Mouse (Mus musculus) heart, embryonic 13.5 days (tissue): ENCODE data around the gene Rplp2. TPM values are rescaled to one million over a fixed set of nuclear protein-coding genes. Genes with fewer than 3 reads are reported as not detected.

Experiments
- ATAC-seq: fragments of 200-750 bp; cut with Nextera tagmentation; 2 replicates; pipeline ENCODE4 v1.8.0; 2017; ENCODE audit warnings: moderate TSS enrichment; ENCODE audit not compliant: insufficient number of reproducible peaks, low FRiP score, low TSS enrichment; ENCODE audit errors: extremely low read depth
- H3K27ac ChIP-seq: fragments of 300-500 bp; sonication (generic); replicated peaks from 2 replicates; pipeline ENCODE4 v1.5.1; 2015; ENCODE audit warnings: moderate library complexity, mild to moderate bottlenecking, inconsistent platforms
- H3K27me3 ChIP-seq: fragments of 300-500 bp; sonication (generic); replicated peaks from 2 replicates; pipeline ENCODE4 v1.6.1; 2015; ENCODE audit warnings: mild to moderate bottlenecking, inconsistent platforms
- H3K36me3 ChIP-seq: fragments of 300-500 bp; sonication (generic); 2 replicates; pipeline ENCODE4 v1.6.1; 2015; ENCODE audit warnings: mild to moderate bottlenecking, inconsistent platforms
- H3K4me1 ChIP-seq: fragments of 300-500 bp; sonication (generic); 2 replicates; pipeline ENCODE4 v1.6.1; 2015; ENCODE audit warnings: inconsistent platforms
- H3K4me2 ChIP-seq: fragments of 300-500 bp; sonication (generic); 2 replicates; pipeline ENCODE4 v1.6.1; 2015; ENCODE audit warnings: inconsistent platforms, mild to moderate bottlenecking, moderate library complexity
- H3K4me3 ChIP-seq: fragments of 300-500 bp; sonication (generic); 2 replicates; pipeline ENCODE4 v1.5.1; 2015; ENCODE audit warnings: moderate library complexity, mild to moderate bottlenecking, inconsistent platforms
- H3K9ac ChIP-seq: fragments of 300-500 bp; sonication (generic); 2 replicates; pipeline ENCODE4 v1.6.1; 2015; ENCODE audit warnings: inconsistent platforms, mild to moderate bottlenecking, moderate library complexity
- H3K9me3 ChIP-seq: fragments of 300-500 bp; sonication (generic); 2 replicates; pipeline ENCODE4 v1.6.1; 2016; ENCODE audit warnings: inconsistent platforms
- WGBS: fragments of 180-500 bp; shearing (Covaris S2); methylation state at CpG from one replicate; pipeline ENCODE4 v1.1.7; 2015; ENCODE audit warnings: mixed read lengths; 5-methylcytosine and 5-hydroxymethylcytosine counted together
- polyA plus RNA-seq: library from polyadenylated mRNA; unstranded; fragments of >200 nt; fragmentation: Nextera tagmentation; extraction: Ambion mirVana; gene quantifications from 2 replicates; pipeline ENCODE4 v1.2.1, GENCODE M21; 2015

Rplp2 gene
- polyA plus RNA-seq, 1 experiment from 2014 or later, result 874 TPM

DNA sequence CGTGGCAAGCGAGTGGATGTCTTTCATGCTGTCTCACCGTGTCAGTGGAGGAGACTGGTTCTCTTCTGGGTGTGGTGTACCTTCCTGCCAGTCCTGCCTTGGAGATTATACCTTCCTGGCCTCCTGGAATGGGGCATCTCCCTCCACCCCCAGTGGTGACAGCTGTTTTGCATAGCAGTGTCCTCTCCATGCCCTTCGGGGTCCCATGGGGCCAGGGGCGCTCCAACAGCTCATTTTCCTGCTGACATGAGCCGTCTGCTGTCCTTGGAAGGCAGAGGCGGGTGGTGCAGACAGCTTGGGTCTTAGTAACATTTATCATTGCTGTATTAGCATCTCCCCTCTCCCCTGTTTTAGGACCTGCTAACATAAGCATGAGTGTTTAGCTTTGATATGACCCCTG lies 40.0 kb downstream of the Rplp2 start:
- Histone ChIP-seq H3K9me3 (no peaks in the 10 kb centered on the region), H3K27ac (no peak overlapping the region), H3K36me3 (peaks cover 35% of the 10 kb centered on the region), H3K27me3 (peaks cover 11% of the 10 kb centered on the region), H3K4me3 (no peak overlapping the region), H3K4me1 (peaks cover 20% of the 10 kb centered on the region), H3K9ac (no peak overlapping the region), H3K4me2 (no peak overlapping the region)
- 62% methylated on average over 7 of the region's 7 CpGs for WGBS
- no peak for ATAC-seq

DNA sequence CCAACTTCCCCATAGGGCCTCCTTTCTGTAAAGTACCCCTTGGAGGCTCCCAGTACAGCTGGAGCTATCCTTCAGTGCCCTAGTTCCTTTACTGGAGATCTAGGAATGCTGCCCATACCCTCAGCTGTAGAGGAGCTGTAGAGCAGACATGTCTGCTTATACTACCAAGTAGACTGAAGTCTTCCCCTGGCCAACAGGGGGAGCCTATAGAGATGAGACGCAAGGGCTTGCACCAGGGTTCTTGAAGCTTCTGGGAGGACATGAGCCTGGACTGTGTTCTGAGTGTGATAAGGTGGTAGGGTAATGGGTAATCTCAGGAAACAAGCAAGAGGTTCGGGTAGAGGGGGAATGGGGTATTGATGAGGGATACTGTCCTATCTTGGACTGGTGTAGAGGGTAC lies 44.0 kb downstream of the Rplp2 start:
- no peak overlapping the region for H3K4me2 ChIP-seq
- 64% methylated on average over 2 of the region's 2 CpGs for WGBS
- H3K9ac ChIP-seq, result no peak overlapping the region
- H3K27me3 ChIP-seq, result no peaks in the 10 kb centered on the region
- H3K4me1 ChIP-seq, result 0 out of 2 replicates have a peak, but pooled peaks cover 3% of the 10 kb centered on the region
- no peak overlapping the region for H3K4me3 ChIP-seq
- peaks cover 64% of the 10 kb centered on the region for H3K36me3 ChIP-seq
- ATAC-seq, result no peak
- no peak overlapping the region for H3K27ac ChIP-seq
- H3K9me3 ChIP-seq, result no peaks in the 10 kb centered on the region

DNA sequence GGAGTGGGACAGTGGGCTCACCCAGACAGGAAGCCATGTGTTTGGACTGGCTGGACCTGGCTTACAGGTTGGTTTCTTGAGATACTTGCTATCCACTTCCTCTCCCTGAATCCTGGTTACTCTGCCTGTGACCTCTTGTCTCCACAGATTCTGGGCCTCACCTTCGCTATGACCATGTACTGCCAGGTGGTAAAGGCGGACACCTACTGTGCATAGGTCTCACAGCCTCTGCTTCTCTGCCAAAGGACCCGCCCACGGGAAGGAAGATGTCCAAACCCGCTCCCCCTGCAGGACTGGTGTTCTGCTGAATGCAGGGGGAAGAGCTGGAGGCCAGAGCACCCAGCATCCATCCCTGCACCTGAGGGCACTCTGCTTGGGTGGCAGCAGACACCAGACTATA lies 45.6 kb downstream of the Rplp2 start:
- Histone ChIP-seq H3K36me3 (peaks cover 54% of the 10 kb centered on the region), H3K4me1 (peaks cover 10% of the 10 kb centered on the region), H3K9ac (no peak overlapping the region), H3K27ac (no peak overlapping the region), H3K4me2 (no peak overlapping the region), H3K9me3 (no peaks in the 10 kb centered on the region), H3K27me3 (no peaks in the 10 kb centered on the region), H3K4me3 (no peak overlapping the region)
- no peak for ATAC-seq
- 72% methylated on average over 5 of the region's 5 CpGs for WGBS

DNA sequence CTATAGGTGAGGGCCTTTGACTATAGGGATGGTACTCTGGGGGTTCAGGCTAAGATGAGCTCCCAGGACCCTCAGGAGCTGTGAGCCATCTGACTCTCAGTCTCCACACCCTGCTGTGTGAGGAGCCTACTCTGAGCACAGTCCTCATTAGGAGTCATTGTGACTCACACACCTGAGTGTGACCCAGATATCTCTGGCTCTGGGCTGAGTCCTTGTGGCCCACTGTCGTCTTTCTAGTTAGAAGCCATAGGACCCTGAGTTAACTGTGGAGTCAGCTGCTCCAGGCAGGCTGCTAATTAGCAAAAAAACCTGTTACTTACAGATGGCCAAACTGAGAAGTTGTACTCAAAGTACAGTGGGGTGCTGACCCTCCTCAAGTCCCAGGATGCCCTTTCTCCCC lies 46.6 kb downstream of the Rplp2 start:
- no peak for ATAC-seq
- H3K36me3 ChIP-seq, result peaks cover 53% of the 10 kb centered on the region

DNA sequence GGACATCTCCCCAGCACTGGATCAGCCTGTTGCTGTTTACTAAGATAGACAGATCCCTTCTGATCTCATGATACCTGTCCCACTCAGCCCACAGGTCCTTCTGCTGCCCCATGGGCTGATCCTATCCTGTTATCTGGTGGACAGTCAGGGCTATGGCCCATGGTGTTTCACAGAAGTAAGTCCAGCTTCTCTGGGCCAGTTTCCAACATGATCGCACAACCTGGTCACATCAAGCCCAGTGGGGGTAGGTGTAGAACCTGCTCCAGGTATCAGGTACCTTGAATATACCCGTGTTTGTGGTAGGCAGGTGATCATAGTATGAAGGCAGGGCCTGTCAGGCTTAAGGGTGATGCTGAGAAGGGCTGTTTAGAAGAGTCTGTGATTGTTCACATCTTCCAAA lies 48.2 kb downstream of the Rplp2 start:
- Histone ChIP-seq H3K27me3 (no peaks in the 10 kb centered on the region), H3K9me3 (no peaks in the 10 kb centered on the region), H3K4me2 (no peak overlapping the region), H3K27ac (no peak overlapping the region), H3K9ac (no peak overlapping the region), H3K4me3 (no peak overlapping the region), H3K4me1 (peaks cover 25% of the 10 kb centered on the region), H3K36me3 (peaks cover 67% of the 10 kb centered on the region)
- no peak for ATAC-seq
- WGBS, result 85% methylated on average over 2 of the region's 2 CpGs

More for the DNA sequence above, 46.6 kb downstream of the Rplp2 start:
- Histone ChIP-seq H3K4me3 (no peak overlapping the region), H3K4me1 (peaks cover 17% of the 10 kb centered on the region), H3K27ac (no peak overlapping the region), H3K9me3 (no peaks in the 10 kb centered on the region), H3K4me2 (no peak overlapping the region), H3K27me3 (no peaks in the 10 kb centered on the region), H3K9ac (no peak overlapping the region)
- 63% methylated on average over 1 of the region's 1 CpGs for WGBS

DNA sequence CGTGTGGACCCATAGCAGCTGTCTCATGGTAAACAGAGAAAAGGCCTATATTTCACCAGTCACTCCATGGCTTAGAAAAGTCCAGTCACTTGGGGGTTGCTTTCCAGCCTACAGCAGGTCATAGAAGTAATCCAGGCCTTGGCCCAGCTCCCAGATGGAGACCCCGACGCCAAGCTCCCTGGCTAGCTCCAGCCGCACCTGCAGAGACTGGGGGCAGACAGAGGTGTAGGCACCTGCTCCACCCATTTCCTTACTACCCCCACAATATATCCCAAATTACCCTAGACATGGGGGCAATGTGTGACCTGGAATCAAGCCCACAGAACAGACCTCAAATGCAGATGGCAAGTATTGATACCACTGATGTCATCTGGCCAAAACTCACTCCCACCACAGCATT lies 48.8 kb downstream of the Rplp2 start:
- Histone ChIP-seq H3K9ac (no peak overlapping the region), H3K36me3 (peaks cover 64% of the 10 kb centered on the region), H3K9me3 (no peaks in the 10 kb centered on the region), H3K4me3 (no peak overlapping the region), H3K27me3 (no peaks in the 10 kb centered on the region), H3K4me1 (peaks cover 27% of the 10 kb centered on the region), H3K27ac (no peak overlapping the region), H3K4me2 (no peak overlapping the region)
- ATAC-seq, result no peak
- 72% methylated on average over 4 of the region's 4 CpGs for WGBS

DNA sequence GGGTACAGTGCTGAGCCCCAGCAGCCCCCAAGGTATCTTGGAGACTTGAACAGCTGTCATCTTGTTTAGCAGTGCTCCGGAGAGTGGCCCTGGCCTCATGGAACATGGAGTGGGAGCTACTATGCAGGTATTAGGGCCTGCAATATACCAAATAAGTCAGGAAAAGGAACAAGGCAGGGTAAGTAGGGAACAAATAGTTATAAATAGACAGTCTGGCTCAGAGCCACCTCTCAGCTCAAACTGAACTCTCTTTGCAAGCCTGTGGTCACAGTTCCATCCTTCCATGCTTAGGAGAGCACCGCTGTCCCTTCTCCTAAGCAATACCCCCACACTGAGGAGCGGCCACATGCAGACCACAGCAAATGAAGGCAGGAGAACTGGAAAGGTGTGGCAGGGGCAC lies 50.4 kb downstream of the Rplp2 start:
- Histone ChIP-seq H3K4me3 (no peak overlapping the region), H3K27me3 (no peaks in the 10 kb centered on the region), H3K4me1 (peaks cover 27% of the 10 kb centered on the region), H3K36me3 (peaks cover 51% of the 10 kb centered on the region), H3K9me3 (no peaks in the 10 kb centered on the region), H3K27ac (peak overlapping the region; percentile 38), H3K4me2 (no peak overlapping the region), H3K9ac (peak overlapping the region; percentile 28; the same call in 1 of the 2 replicates)
- no peak for ATAC-seq
- 74% methylated on average over 3 of the region's 3 CpGs for WGBS

Other genes starting within 250 kb of the Rplp2 start
- gene Lmntd2, start 233.3 kb upstream of the Rplp2 start, polyA plus RNA-seq, result 0.56 and 0.72 TPM in 2 replicates
- 15.1 and 15.3 TPM in 2 replicates for gene Rassf7, start 231.5 kb upstream of the Rplp2 start, polyA plus RNA-seq
- 43.5 and 46.2 TPM in 2 replicates for gene Phrf1, start 218.6 kb upstream of the Rplp2 start, polyA plus RNA-seq
- gene Irf7, start 180.9 kb upstream of the Rplp2 start, polyA plus RNA-seq, result 3.4 and 4.2 TPM in 2 replicates
- gene Cdhr5, start 170.6 kb upstream of the Rplp2 start, polyA plus RNA-seq, result not detected in 2 replicates
- gene Sct, start 168.2 kb upstream of the Rplp2 start, polyA plus RNA-seq, result 0.88 and 1.5 TPM in 2 replicates
- gene Drd4, start 155.4 kb upstream of the Rplp2 start, polyA plus RNA-seq, result 0.05 TPM in 1 of 2 replicates, not detected in the other
- gene Deaf1, start 119.7 kb upstream of the Rplp2 start, polyA plus RNA-seq, result 35.5 and 37.4 TPM in 2 replicates
- 33.2 and 39.9 TPM in 2 replicates for gene Tmem80, start 119.6 kb upstream of the Rplp2 start, polyA plus RNA-seq
- 1.4 TPM in 2 replicates for gene Eps8l2, start 108.5 kb upstream of the Rplp2 start, polyA plus RNA-seq
- gene Taldo1, start 55.2 kb upstream of the Rplp2 start, polyA plus RNA-seq, result 248 and 250 TPM in 2 replicates
- gene Gatd1, start 33.2 kb upstream of the Rplp2 start, polyA plus RNA-seq, result 27.0 and 29.9 TPM in 2 replicates
- 8.1 and 9.8 TPM in 2 replicates for gene Cend1, start 17.9 kb upstream of the Rplp2 start, polyA plus RNA-seq
- 17.3 and 19.1 TPM in 2 replicates for gene Slc25a22, start 9.5 kb upstream of the Rplp2 start, polyA plus RNA-seq
- gene Pidd1, start 3.3 kb upstream of the Rplp2 start, polyA plus RNA-seq, result 8.1 and 9.4 TPM in 2 replicates
- 42.6 and 45.7 TPM in 2 replicates for gene Pnpla2, start 7.8 kb downstream of the Rplp2 start, polyA plus RNA-seq
- 20.2 and 23.0 TPM in 2 replicates for gene Cracr2b, start 13.7 kb downstream of the Rplp2 start, polyA plus RNA-seq
- gene Cd151, start 20.0 kb downstream of the Rplp2 start, polyA plus RNA-seq, result 28.5 and 31.4 TPM in 2 replicates
- gene Polr2l, start 27.8 kb downstream of the Rplp2 start, polyA plus RNA-seq, result 67.3 and 76.3 TPM in 2 replicates
- 64.5 and 68.8 TPM in 2 replicates for gene Tspan4, start 27.9 kb downstream of the Rplp2 start, polyA plus RNA-seq
- 36.3 TPM in 2 replicates for gene Chid1, start 92.5 kb downstream of the Rplp2 start, polyA plus RNA-seq
- 50.8 and 54.8 TPM in 2 replicates for gene Ap2a2, start 114.8 kb downstream of the Rplp2 start, polyA plus RNA-seq
- gene Muc6, start 207.9 kb downstream of the Rplp2 start, polyA plus RNA-seq, result 0.11 and 0.23 TPM in 2 replicates
- 0.42 and 0.82 TPM in 2 replicates for gene Muc2, start 243.0 kb downstream of the Rplp2 start, polyA plus RNA-seq